In genomic region chr2:35827886-35828285, GRCm38 (mm10) we compare ENCODE assay signal across 15 mouse cellular contexts.
"Had no signal": no experiment of that assay in that cellular context is flagged by ENCODE, and none has a peak within 500 bp of the region (broad histone marks: within the 10 kb centered on the region; RNA-seq: fewer than 3 reads in every experiment).

No protein-coding gene starts in this region.

- H3K27ac ChIP-seq: neural tube, embryonic 15.5 days; stomach, embryonic 15.5 days; stomach, postnatal 0 days had no signal

- H3K36me3 ChIP-seq: neural tube, embryonic 15.5 days; stomach, embryonic 15.5 days had no signal

- H3K4me3 ChIP-seq: neural tube, embryonic 15.5 days; stomach, embryonic 15.5 days had no signal

- H3K9me3 ChIP-seq: neural tube, embryonic 15.5 days; stomach, embryonic 15.5 days had no signal

- H3K4me1 ChIP-seq: neural tube, embryonic 15.5 days had no signal

- H3K27me3 ChIP-seq: neural tube, embryonic 15.5 days; stomach, embryonic 15.5 days had no signal

- H3K9ac ChIP-seq: neural tube, embryonic 15.5 days; stomach, embryonic 15.5 days had no signal

- H3K4me2 ChIP-seq: neural tube, embryonic 15.5 days; stomach, embryonic 15.5 days had no signal

- DNase-seq: retina, postnatal 1 day; right cerebral cortex, adult 18-20 months; right cerebral cortex, postnatal 14 days; right cerebral cortex, postnatal 25 days; right cerebral cortex, postnatal 4 days; spleen, adult 18-20 months; thymus, adult 18-20 months; thymus, adult 2 months; thymus, postnatal 14 days; thymus, postnatal 25 days; thymus, postnatal 36 days; thymus, postnatal 4 days had no signal
